Mouse (Mus musculus) ovary, postnatal 36 days (tissue): ENCODE data around the gene Zfp184.
A peak's percentile ranks its signal among the peaks of the same experiment; 100 is the strongest.

Experiments
- DNase-seq: peaks from one replicate; pipeline ENCODE4 v3.0.0; 2022; ENCODE audit warnings: low spot score, mixed read lengths

The Zfp184 gene

GRCm38 (mm10) chr13:21984486-21984885, 39.6 kb downstream of the Zfp184 start:
- no peak for DNase-seq

DNA sequence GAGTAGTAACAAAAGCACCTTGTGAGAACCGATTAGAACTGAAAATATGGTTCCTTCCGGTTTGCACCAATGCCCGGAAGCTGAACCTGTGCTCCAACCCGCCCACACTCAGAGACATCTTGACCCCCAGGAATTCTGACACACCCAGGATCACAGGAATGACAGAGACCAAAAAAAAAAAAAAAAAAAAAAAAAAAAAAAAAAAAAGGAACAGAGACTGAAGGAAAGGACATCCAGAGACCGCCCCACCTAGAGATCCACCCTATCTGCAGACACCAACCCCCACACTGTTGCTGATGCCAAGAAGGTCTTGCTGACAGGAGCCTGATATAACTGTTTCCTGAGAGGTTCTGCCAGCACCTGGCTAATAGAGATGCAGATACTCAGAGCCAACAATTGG, 47.7 kb downstream of the Zfp184 start:
- DNase-seq: no peak

DNA sequence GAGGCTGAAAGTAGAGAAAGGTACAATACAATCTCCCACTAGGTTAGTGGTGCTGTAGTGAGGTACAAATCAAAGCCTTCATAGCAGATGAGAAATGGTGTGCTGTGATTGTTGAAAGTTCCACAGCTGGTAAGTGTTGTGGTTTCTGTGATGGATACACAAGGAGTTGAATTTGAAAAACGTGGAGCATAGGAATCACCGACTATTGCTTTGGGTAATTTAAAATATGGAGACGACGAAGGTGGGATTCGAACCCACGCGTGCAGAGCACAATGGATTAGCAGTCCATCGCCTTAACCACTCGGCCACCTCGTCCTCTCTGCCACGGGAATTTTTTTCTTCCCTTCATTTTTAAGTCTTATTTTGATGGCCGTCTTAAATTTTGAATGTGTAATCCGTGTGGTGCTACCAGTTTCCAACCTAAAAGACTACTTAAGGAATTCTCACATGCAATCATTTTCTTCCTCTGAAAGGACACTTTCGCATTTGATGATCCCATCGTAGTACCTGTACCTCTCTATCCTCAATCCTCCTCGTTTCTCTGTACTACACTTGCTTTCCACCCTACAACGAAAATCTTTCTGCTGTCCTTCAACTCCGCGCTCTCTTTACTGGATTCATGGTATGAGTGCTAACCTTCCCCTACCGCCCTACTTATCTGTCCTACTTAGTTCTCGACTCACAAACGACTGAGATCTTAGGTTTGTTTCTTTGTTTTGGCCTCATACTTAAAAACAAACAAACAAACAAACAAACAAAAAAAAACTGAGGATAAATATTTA, 49.3 kb downstream of the Zfp184 start:
- no peak for DNase-seq

DNA sequence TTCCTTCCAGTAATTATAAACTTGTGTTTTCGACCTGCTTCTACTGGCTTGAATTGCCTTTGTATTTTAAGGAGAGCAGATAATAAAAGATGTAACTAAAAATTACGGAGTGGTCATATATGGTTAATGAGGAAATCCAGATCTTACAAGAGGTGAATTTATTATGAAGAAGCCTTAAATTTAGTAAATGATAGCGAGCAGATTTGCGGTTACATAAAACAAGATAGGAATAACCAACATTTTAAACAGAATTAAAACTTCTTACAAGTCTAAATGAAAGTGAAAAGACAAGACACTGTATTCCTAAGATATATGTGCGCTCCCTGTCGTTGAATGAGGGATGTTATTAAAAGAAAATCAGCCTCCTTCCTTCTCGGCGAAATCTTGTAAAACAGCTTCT, 50.0 kb downstream of the Zfp184 start:
- DNase-seq: no peak

- no peak for DNase-seq
Measured at GRCm38 (mm10) chr13:21995331-21995914, 50.5 kb downstream of the Zfp184 start.

DNA sequence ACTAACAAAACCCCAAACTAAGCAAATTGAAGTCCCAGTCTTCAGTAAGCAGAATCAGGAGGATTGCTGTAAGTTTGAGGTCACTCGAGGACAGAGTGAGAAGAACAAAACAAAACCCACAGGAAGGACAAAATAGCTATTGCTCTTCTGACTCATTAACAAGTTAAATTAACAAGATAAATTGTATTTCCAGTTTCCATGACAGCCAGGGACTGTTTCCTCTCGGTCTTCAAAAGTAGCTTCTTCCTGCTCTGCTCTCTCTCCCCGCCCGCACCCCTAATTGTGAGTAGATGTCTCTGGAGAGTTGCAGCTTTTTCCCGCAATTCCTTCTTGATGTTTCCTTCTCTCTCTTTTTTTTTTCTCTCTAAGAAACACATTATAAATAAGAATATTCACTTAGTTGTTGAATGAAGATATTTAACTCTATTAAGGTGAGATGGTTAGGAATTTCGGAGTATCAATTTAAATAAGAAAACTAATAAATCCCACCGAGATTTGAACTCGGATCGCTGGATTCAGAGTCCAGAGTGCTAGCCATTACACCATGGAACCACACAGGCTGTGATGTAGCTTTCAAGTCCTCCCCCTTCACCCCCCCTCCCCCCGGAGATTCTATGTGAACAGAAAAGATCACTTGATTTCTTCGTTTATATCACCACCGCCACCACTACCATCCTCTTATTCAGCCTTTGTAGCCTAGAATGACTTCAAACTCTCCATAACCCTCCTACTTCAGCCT, 51.4 kb downstream of the Zfp184 start:
- no peak for DNase-seq

DNA sequence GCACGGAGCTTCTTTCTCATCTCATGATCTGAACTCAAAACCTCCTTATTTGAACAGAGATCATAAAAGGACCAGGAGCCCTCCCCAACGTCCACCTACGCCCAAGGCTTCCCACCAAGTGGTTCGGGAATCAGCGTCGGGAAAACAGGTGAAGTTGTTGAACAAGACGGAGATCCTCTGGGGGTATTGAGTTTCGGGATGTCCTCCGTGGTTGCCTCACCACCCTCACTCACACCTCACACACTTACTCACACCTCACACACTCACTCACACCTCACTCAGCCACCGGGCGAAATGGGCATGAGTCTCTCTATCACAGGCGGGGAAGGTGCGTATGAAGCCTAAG, 51.9 kb downstream of the Zfp184 start:
- no peak for DNase-seq

DNA sequence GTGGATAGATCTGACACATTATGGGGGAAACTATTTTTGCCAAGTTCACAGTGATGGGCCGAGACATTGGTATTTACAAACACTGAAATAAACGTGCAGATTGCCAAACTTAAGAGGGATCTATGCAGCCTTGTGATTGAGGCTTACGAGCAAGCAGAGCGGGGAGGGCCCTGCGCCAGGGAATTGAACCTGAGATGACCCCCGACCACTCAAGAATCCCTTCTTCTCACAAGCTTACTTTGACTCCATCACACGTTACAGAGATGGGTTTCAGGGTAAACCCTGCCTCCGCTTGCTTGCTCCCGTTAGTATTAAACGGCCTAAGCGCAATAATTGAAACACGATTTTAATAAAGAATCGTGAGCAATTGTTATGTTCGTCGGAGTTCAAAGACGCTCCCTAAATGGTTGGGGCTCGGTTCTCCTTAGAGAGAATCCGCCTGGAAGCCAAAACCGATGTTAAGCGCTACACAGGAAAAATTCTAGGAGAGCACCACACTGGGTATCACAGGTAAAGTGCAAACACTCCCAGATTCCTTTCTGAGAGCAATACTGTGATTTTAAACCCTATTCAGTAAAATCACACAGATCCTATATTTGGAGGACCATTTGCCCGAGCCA, 52.4 kb downstream of the Zfp184 start:
- no peak for DNase-seq

DNA sequence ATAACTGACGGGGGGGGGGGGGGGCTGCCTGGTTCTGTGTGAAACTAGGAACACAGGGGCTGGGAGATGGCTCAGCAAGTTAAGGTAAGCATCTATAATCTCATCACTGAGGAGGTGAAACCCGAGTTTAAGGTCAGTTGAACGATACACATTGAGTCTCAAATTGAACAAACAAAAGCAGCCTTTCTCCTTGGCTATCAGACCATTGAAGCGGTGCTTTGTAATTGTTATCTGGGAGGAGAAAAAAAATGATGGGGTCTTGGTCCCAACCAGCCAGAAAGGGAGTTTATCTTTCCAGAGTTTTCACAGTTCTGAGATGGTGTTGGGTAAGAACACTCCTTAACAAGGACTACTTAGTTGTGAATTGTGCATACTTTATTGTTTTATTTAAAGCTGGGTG, 52.9 kb downstream of the Zfp184 start:
- no peak for DNase-seq

GRCm38 (mm10) chr13:21998412-21998811, 53.5 kb downstream of the Zfp184 start:
- no peak for DNase-seq

- DNase-seq: no peak
Measured at GRCm38 (mm10) chr13:21999147-21999546, 54.3 kb downstream of the Zfp184 start.

- DNase-seq: no peak
Measured at GRCm38 (mm10) chr13:22001346-22001745, 56.5 kb downstream of the Zfp184 start.

DNA sequence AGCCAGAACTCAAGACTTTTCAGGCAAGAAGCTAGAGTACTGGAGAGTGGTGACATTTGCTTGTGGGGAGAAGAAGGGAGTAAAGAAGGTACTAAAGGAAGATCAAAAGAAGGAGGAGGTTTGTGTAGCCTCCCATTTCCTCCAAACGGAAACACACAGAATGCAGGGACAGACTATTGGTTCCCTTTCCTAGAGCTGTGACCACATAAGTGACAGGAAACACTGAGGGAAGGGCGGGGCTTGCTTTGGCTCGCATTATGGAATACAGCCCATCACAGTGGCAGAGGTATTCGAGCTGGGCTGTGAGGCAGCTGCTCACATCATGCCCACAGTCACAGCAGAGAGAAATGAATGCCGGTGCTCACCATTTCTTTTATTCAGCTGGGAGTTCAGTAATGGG, 56.9 kb downstream of the Zfp184 start:
- DNase-seq: no peak

- peak; percentile 58 for DNase-seq
Measured at GRCm38 (mm10) chr13:22005605-22006333, 60.9 kb downstream of the Zfp184 start.

- peak; percentile 40 for DNase-seq
Measured at GRCm38 (mm10) chr13:22006334-22007120, 61.6 kb downstream of the Zfp184 start.

DNA sequence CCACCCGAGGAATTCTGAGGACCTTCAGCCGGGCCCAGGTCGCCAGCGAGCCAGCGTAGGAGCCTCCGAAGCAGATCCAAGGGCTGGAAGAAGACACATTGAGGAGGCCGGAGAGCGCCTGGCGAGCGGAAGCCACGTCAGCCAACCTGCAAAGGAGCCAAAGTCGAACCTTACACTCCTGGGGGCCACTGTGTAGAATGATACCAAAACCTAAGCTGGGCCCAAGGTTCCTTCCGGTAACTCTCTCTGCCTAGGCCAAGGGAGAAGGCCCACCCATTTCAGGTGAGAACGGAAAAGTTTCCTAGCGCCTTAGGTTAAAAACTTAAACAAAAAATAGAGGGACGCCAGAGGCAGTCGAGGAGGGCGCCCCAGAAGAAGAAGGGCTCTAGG, 62.2 kb downstream of the Zfp184 start:
- no peak for DNase-seq

DNA sequence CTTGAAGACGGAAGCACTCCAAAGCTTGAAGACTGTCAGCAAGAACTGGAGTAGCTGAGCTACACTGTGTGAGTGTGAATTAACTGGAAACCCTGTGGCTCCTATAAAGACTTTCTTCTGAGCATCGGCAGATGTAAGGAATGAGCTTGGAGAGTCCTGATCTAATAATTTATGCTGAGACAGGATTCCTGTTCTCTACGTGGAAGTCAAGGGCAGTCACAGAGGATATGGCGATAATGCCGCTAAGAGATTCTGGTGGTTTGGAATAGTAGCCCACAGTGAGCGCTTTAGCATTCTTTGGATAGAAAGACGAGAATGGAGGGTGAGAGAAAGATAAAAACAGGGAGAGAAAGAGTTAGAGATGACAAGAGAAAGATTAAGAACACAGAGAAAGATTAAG, 63.0 kb downstream of the Zfp184 start:
- no peak for DNase-seq

DNA sequence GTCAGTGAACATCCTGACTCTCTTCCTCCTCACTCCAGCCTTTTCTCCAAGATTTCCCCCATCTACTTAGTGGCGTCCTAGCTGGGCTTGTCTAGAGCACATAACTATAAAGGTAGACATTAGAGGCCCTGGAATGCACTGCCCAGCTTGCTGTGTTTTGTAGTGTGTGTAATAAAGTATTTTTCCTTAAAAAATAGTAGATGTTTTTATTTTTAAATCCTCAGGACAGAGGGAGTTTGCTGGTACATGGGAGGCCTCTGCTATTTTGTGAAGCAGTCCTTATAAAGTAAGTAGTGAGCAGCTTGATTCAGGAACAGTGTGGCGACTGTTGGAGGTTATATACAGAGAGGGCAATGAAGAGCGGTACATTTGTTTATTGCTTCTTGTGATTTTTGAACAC, 63.8 kb downstream of the Zfp184 start:
- no peak for DNase-seq

- DNase-seq: no peak
Measured at GRCm38 (mm10) chr13:22009642-22010041, 64.7 kb downstream of the Zfp184 start, which contains the start of gene Prss16. Gene Prss16, minus strand, starts transcription at chr13:22009742.
